11 mouse cellular contexts compared by ENCODE assay signal in genomic region chr4:152097911-152098799, GRCm38 (mm10). TPM values are rescaled to one million over a fixed set of nuclear protein-coding genes. Genes with fewer than 3 reads are reported as not detected.
DNase-seq lines count a peak whose midpoint lies in the region; ATAC-seq lines count a peak whose summit lies in the region.
"Had no signal": no experiment of that assay in that cellular context is flagged by ENCODE, and none has a peak within 500 bp of the region (broad histone marks: within the 10 kb centered on the region; RNA-seq: fewer than 3 reads in every experiment).

No protein-coding gene starts in this region.

- H3K27ac ChIP-seq in embryonic facial prominence, embryonic 13.5 days = no peak overlapping the region
- peak overlapping the region; percentile 48 for H3K27ac ChIP-seq in kidney, embryonic 15.5 days
- no peak overlapping the region for H3K27ac ChIP-seq in forebrain, embryonic 11.5 days (ENCODE audit: low read depth, low read length)

- peak; percentile 47 for DNase-seq in kidney, adult 9 months
- no peak for DNase-seq in kidney, postnatal 14 days
- peak; percentile 50 for DNase-seq in lung, postnatal 14 days
- no peak for DNase-seq in left cerebral cortex, adult 11 months (ENCODE audit: low spot score)
- DNase-seq in adrenal gland, postnatal 4 days (ENCODE audit: low spot score in 2 of 2) = no peak
- DNase-seq in forebrain, embryonic 11.5 days (ENCODE audit: low spot score) = no peak

- H3K27me3 ChIP-seq in embryonic facial prominence, embryonic 13.5 days = no peaks in the 10 kb centered on the region
- no peaks in the 10 kb centered on the region for H3K27me3 ChIP-seq in kidney, embryonic 15.5 days
- H3K27me3 ChIP-seq in forebrain, embryonic 11.5 days (ENCODE audit: control insufficient read depth, insufficient read depth, low read length) = no peaks in the 10 kb centered on the region

- no peak for ATAC-seq in embryonic facial prominence, embryonic 13.5 days (ENCODE audit: insufficient number of reproducible peaks, insufficient read depth, low FRiP score, low TSS enrichment, low read depth)
- ATAC-seq in kidney, embryonic 15.5 days (replicated peaks; ENCODE audit: low FRiP score) = no peak
- ATAC-seq in forebrain, embryonic 11.5 days (replicated peaks; ENCODE audit: low FRiP score) = no peak

- peak overlapping the region; percentile 19; the same call in 1 of the 2 replicates for H3K4me2 ChIP-seq in embryonic facial prominence, embryonic 13.5 days
- H3K4me2 ChIP-seq in kidney, embryonic 15.5 days = peak overlapping the region; percentile 37
- H3K4me2 ChIP-seq in forebrain, embryonic 11.5 days (ENCODE audit: low read depth, low read length, severe bottlenecking) = no peak overlapping the region

- 24% methylated on average over 11 of the region's 11 CpGs for WGBS in embryonic facial prominence, embryonic 13.5 days
- WGBS in kidney, embryonic 15.5 days = 31% methylated on average over 11 of the region's 11 CpGs
- WGBS in forebrain, embryonic 11.5 days = 22% methylated on average over 11 of the region's 11 CpGs

- H3K4me1 ChIP-seq in embryonic facial prominence, embryonic 13.5 days = peaks cover 33% of the 10 kb centered on the region
- peaks cover 66% of the 10 kb centered on the region for H3K4me1 ChIP-seq in kidney, embryonic 15.5 days
- H3K4me1 ChIP-seq in forebrain, embryonic 11.5 days (replicated peaks; ENCODE audit: control insufficient read depth, insufficient read depth, low read length) = peaks cover 4% of the 10 kb centered on the region; the same call in 1 of the 2 replicates

- no peak overlapping the region for H3K9ac ChIP-seq in embryonic facial prominence, embryonic 13.5 days
- H3K9ac ChIP-seq in kidney, embryonic 15.5 days = no peak overlapping the region
- no peak overlapping the region for H3K9ac ChIP-seq in forebrain, embryonic 11.5 days (ENCODE audit: low read length)

- H3K4me3 ChIP-seq in embryonic facial prominence, embryonic 13.5 days = no peak overlapping the region
- peak overlapping the region; percentile 34 for H3K4me3 ChIP-seq in kidney, embryonic 15.5 days (replicated peaks)
- no peak overlapping the region for H3K4me3 ChIP-seq in forebrain, embryonic 11.5 days (ENCODE audit: low read depth, low read length)

- peaks cover 18% of the 10 kb centered on the region for H3K36me3 ChIP-seq in embryonic facial prominence, embryonic 13.5 days
- peaks cover 13% of the 10 kb centered on the region for H3K36me3 ChIP-seq in kidney, embryonic 15.5 days
- H3K36me3 ChIP-seq in forebrain, embryonic 11.5 days (ENCODE audit: control insufficient read depth, insufficient read depth, low read length) = no peaks in the 10 kb centered on the region

- H3K9me3 ChIP-seq in embryonic facial prominence, embryonic 13.5 days = no peaks in the 10 kb centered on the region
- no peaks in the 10 kb centered on the region for H3K9me3 ChIP-seq in kidney, embryonic 15.5 days (replicated peaks)
- H3K9me3 ChIP-seq in forebrain, embryonic 11.5 days (ENCODE audit: control insufficient read depth, low read length) = no peaks in the 10 kb centered on the region

RNA-seq across cellular contexts. Expression of gene Tnfrsf25, which starts 17.6 kb away (rescaled TPM):
- 1.1 and 1.5 TPM in 2 replicates for polyA plus RNA-seq in embryonic facial prominence, embryonic 13.5 days (2015; fragmentation: Nextera tagmentation; extraction: Ambion mirVana)
- polyA plus RNA-seq in kidney, embryonic 15.5 days (2015; fragmentation: Nextera tagmentation; extraction: Ambion mirVana) = 1.5 and 2.4 TPM in 2 replicates
- 1 to 10 TPM; 1.2 to 1.4 TPM for total RNA-seq in adrenal gland, postnatal 4 days (2021)
- 0.49 TPM in 1 of 2 replicates, not detected in the other for polyA plus RNA-seq in forebrain, embryonic 11.5 days (2014; fragmentation: Nextera tagmentation; extraction: Ambion mirVana)
- total RNA-seq: granulocyte monocyte progenitor cell, adult 5-6 weeks; monocyte, adult 5-6 weeks had no signal

RNA-seq across cellular contexts. Expression of gene Plekhg5, which starts 25.9 kb away (rescaled TPM):
- polyA plus RNA-seq in embryonic facial prominence, embryonic 13.5 days (2015; fragmentation: Nextera tagmentation; extraction: Ambion mirVana) = 19.5 and 22.2 TPM in 2 replicates
- polyA plus RNA-seq in kidney, embryonic 15.5 days (2015; fragmentation: Nextera tagmentation; extraction: Ambion mirVana) = 19.8 and 20.9 TPM in 2 replicates
- 10 to 100 TPM; 26.2 to 32.1 TPM for total RNA-seq in adrenal gland, postnatal 4 days (2021)
- polyA plus RNA-seq in forebrain, embryonic 11.5 days (2014; fragmentation: Nextera tagmentation; extraction: Ambion mirVana) = 8.0 and 8.2 TPM in 2 replicates

RNA-seq across cellular contexts. Expression of gene Espn, which starts 54.0 kb away (rescaled TPM):
- polyA plus RNA-seq in embryonic facial prominence, embryonic 13.5 days (2015; fragmentation: Nextera tagmentation; extraction: Ambion mirVana) = 3.4 and 5.9 TPM in 2 replicates
- polyA plus RNA-seq in kidney, embryonic 15.5 days (2015; fragmentation: Nextera tagmentation; extraction: Ambion mirVana) = 25.5 and 28.1 TPM in 2 replicates
- total RNA-seq in adrenal gland, postnatal 4 days (2021) = 1 to 10 TPM; 1.0 to 5.1 TPM
- 0.90 and 1.2 TPM in 2 replicates for polyA plus RNA-seq in forebrain, embryonic 11.5 days (2014; fragmentation: Nextera tagmentation; extraction: Ambion mirVana)
- total RNA-seq: granulocyte monocyte progenitor cell, adult 5-6 weeks had no signal

RNA-seq across cellular contexts. Expression of gene Nol9, which starts 59.0 kb away (rescaled TPM):
- 34.4 and 34.8 TPM in 2 replicates for polyA plus RNA-seq in embryonic facial prominence, embryonic 13.5 days (2015; fragmentation: Nextera tagmentation; extraction: Ambion mirVana)
- polyA plus RNA-seq in kidney, embryonic 15.5 days (2015; fragmentation: Nextera tagmentation; extraction: Ambion mirVana) = 33.5 and 36.8 TPM in 2 replicates
- 10 to 100 TPM; 22.5 to 23.4 TPM for total RNA-seq in adrenal gland, postnatal 4 days (2021)
- polyA plus RNA-seq in forebrain, embryonic 11.5 days (2014; fragmentation: Nextera tagmentation; extraction: Ambion mirVana) = 41.0 and 41.9 TPM in 2 replicates

RNA-seq across cellular contexts. Expression of gene Tas1r1, which starts 59.8 kb away (rescaled TPM):
- 0.55 and 0.59 TPM in 2 replicates for polyA plus RNA-seq in embryonic facial prominence, embryonic 13.5 days (2015; fragmentation: Nextera tagmentation; extraction: Ambion mirVana)
- polyA plus RNA-seq in kidney, embryonic 15.5 days (2015; fragmentation: Nextera tagmentation; extraction: Ambion mirVana) = 0.45 and 0.86 TPM in 2 replicates
- total RNA-seq in adrenal gland, postnatal 4 days (2021) = under 1 TPM; 0.25 to 0.37 TPM
- polyA plus RNA-seq in forebrain, embryonic 11.5 days (2014; fragmentation: Nextera tagmentation; extraction: Ambion mirVana) = 0.24 and 0.67 TPM in 2 replicates
- total RNA-seq: liver, adult 2 months; monocyte, adult 5-6 weeks had no signal
- polyA plus RNA-seq: liver, adult 2 months had no signal

Comparison
In these comparisons a context has a peak if more than half of its experiments do, and no peak if none do; other contexts are left out.
1. DNase-seq: peak in kidney, adult 9 months (single experiment) and lung, postnatal 14 days (single experiment); none in kidney, postnatal 14 days (single experiment), left cerebral cortex, adult 11 months (single experiment), adrenal gland, postnatal 4 days (0 of 2) and forebrain, embryonic 11.5 days (single experiment).